Mouse (Mus musculus) gastrocnemius, adult 2 months (tissue): ENCODE measurements around the gene Bcl11b. TPM values are rescaled to one million over a fixed set of nuclear protein-coding genes. Genes with fewer than 3 reads are reported as not detected.

Source experiments
- DNase-seq: peaks from one replicate; pipeline ENCODE4 v3.0.0; 2022
- H3K27ac ChIP-seq: fragments of 200-600 bp; 2 replicates; pipeline ENCODE4 v1.8.1; 2022; ENCODE audit warnings: mild to moderate bottlenecking
- H3K4me3 ChIP-seq: fragments of 200-600 bp; 2 replicates; pipeline ENCODE4 v1.8.1; 2022; ENCODE audit warnings: mild to moderate bottlenecking, moderate library complexity
- CTCF ChIP-seq: fragments of 200-600 bp; IDR thresholded peaks from 2 replicates; pipeline ENCODE4 v1.8.1; 2022; ENCODE audit warnings: antibody characterized with exemption, mild to moderate bottlenecking, moderate library complexity
- intact Hi-C: fragments of 180-260 bp; cut with DNase I; formaldehyde crosslinking; loops from one replicate; pipeline ENCODE4 v1.15.1; 2025
- total RNA-seq, 2 experiments: library from RNA; stranded (reverse); gene quantifications; 2 replicates each; pipeline ENCODE4 v1.2.3; 2021

Bcl11b gene
- total RNA-seq, 2 experiments from 2014 or later = 0.11 TPM; not detected in 1

GRCm38 (mm10) chr12:107934831-107935437 lies 68.5 kb downstream of the Bcl11b start:
- H3K4me3 ChIP-seq = no peak overlapping the region
- no peak for TF ChIP-seq CTCF
- H3K27ac ChIP-seq = no peak overlapping the region
- intact Hi-C loops = no loop called here
- no peak for DNase-seq

GRCm38 (mm10) chr12:107932140-107932539 lies 71.3 kb downstream of the Bcl11b start:
- DNase-seq = no peak
- intact Hi-C loops = no loop called here
- H3K27ac ChIP-seq = no peak overlapping the region
- no peak overlapping the region for H3K4me3 ChIP-seq
- no peak for TF ChIP-seq CTCF

- intact Hi-C loops = no loop called here
- DNase-seq = no peak
- H3K4me3 ChIP-seq = no peak overlapping the region
Observed at GRCm38 (mm10) chr12:107931476-107931875, 71.9 kb downstream of the Bcl11b start.

DNA sequence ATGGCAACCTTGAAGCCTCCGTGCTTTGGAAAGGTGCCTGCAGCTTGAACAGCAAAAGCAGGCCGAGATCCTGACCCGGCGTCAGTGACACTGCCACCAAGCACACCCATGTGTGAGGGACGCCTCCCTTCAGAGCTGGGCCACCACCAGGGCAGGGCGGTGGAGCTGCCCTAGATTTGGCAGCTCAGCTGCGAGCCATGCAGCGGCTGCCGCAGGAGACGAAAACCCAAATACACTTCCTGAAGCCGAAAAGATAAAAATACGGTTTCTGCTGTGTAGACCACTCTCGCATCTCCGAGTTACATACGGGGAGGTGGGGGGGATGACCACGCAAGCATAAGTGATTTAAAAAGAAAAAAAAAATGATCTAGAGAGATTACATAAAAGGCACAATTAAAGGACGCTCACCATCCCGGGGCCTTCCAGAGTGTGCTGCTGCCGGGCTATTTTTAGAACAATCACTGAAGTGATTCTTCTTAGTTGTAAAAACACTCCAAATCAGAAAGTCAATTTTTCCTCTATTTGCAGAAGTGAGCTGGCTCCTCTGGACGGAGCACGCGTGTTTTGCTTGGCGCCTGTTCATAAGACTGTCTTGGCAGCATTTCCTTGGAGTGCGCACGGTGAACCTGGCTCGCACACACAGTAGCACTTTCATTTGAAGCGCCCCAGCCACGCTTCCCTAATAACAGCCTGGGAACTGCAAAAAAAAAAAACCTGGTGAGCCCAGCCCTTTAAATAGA lies 72.6 kb downstream of the Bcl11b start:
- Histone ChIP-seq H3K27ac (peak overlapping the region; percentile 35), H3K4me3 (peak overlapping the region; percentile 53)
- intact Hi-C loops = no loop called here
- no peak for TF ChIP-seq CTCF
- DNase-seq = peak; percentile 63

More at GRCm38 (mm10) chr12:107931476-107931875, 71.9 kb downstream of the Bcl11b start:
- H3K27ac ChIP-seq = no peak overlapping the region
- TF ChIP-seq CTCF = no peak

DNA sequence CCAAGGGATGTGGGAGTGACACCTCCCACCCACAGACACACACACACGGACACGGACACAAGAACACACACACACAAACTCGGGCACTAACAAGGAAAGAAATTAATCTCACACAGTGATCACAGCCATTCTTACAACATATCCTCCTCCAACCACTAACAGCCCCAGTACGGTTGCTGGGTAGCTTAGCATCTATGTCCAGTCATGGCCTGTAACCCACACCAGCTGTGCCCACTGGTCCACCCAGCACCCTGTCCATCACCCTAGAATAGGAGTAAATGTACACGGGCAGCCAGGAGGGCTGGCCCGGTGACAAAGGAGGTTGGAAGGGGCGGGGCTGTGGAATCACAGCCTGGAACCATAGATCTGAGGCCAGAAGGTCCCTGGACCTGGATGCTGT lies 74.5 kb downstream of the Bcl11b start:
- intact Hi-C loops = no loop called here
- TF ChIP-seq CTCF = no peak
- no peak for DNase-seq
- H3K4me3 ChIP-seq = no peak overlapping the region
- H3K27ac ChIP-seq = no peak overlapping the region

- DNase-seq = no peak
- Histone ChIP-seq H3K27ac (no peak overlapping the region), H3K4me3 (no peak overlapping the region)
- TF ChIP-seq CTCF = no peak
- intact Hi-C loops = no loop called here
Observed at GRCm38 (mm10) chr12:107928464-107928901, 74.9 kb downstream of the Bcl11b start.

DNA sequence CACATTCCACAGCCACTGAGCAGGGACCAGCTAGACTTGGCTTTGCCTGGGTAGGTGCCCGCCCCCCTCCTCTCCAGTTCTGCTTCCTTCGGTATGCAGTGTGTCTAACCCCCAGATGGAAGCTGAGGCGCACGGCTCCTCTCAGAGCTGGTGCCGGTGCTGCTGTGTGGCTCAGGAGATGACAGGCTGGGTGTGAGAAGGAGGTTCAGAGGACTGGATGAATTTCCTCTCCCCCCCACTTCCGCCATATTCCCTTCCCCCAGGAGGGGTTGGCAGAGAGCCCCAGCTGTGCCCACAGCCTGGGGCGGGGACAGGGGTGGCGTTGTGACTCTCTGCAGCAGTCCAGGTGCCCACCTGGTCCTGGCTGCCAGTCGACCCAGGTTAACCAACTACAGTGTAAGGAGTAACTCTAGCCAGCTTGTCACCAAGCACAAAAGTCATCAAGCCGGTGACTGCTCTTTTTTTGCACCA lies 75.4 kb downstream of the Bcl11b start:
- Histone ChIP-seq H3K27ac (no peak overlapping the region), H3K4me3 (no peak overlapping the region)
- no peak for DNase-seq
- TF ChIP-seq CTCF = no peak
- intact Hi-C loops = no loop called here

DNA sequence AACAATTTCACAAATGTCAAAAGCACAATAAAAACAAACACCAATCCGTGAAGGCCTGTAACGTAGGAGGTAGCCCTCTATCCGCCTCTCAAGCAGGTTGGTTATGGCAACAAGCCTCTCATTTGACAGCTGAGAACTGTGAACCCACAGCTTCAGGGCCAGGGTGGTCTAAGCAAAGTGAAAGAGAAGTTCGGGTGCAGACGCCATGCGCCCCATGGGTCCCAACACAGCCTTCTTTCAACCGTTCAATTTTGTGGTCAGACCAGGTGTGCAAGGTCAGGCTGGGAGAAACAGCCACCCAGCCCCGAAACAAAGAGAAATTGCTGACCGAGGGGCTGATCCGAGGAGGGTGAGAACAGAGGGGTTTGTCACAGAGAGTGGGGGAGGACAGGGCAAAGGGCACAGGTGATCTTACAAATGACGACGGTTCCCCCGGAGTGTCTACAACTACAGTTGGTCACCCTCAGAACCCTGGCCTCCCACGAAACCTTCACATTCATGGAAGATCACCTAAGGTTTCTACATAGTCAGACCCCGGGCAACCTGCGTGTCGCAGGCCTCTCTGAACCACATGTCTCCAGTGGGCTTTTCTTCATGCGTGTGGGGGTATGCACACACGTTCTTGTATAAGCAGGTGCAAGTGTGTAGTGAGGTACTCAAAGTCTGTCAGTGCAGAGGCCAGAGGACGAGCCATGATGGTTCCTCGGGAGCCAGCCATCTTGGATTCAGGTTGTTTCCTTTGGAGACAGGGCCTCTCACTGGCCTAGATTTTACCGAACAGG lies 77.1 kb downstream of the Bcl11b start:
- H3K27ac ChIP-seq = no peak overlapping the region
- no peak overlapping the region for H3K4me3 ChIP-seq
- no peak for TF ChIP-seq CTCF
- DNase-seq = no peak
- intact Hi-C loops = no loop called here

DNA sequence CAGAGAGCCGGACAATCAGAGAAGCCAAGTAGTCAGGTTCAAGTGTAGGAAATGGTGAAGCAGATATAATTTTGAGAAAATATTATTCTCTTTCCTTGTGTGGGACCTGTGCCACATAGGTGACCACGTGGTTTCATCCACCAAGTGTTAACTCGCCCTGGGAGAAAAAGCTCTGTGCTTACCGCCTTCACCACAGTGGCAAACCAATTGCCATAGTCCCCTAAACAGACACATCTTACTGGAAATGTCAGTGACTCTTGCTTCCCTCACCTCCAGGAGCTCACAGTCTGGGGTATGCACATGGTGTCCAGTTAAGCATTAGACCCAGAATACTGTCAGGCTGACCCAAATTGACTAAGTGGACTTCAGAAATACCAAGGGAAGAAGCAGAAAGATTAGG lies 78.7 kb downstream of the Bcl11b start:
- no peak for TF ChIP-seq CTCF
- intact Hi-C loops = no loop called here
- H3K27ac ChIP-seq = no peak overlapping the region
- no peak overlapping the region for H3K4me3 ChIP-seq
- DNase-seq = no peak

DNA sequence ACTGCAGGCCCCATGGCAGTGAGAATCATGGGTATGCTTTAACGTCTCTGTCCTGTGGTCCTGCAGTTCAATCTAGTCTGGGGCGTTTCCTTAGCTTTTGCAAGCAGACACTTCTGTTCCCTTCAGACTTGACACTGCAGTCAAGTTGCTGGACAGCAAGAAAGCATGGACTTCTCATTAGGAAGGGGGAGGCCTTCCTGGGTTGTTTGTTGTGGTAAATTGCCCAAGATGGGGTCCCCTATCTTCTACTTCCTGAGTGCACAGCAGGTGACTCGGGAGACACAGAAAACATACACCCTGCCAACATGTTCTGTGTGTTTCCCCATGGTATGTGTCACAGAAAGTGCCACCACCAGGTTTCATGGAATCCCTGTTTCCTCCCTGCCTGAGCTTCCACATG lies 79.4 kb downstream of the Bcl11b start:
- TF ChIP-seq CTCF = no peak
- Histone ChIP-seq H3K4me3 (no peak overlapping the region), H3K27ac (no peak overlapping the region)
- DNase-seq = no peak
- intact Hi-C loops = no loop called here

DNA sequence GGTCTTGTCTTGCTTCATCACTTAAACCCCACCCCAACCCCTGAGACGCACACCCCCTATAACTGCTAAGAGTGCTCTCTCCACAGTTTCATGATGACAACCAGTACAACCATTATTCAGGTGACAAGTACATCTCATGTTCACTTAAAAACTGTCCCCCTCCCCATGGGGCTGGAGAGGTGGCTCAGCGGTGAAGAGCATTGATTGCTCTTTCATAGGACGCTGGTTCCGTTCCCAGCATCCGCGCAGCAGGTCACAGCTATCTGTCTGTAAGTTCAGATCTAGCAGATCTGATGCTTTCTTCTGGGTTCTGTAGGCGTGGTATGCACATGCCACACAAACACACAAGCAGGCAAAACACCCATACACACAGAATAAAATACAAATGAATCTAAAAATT lies 81.2 kb downstream of the Bcl11b start:
- no peak overlapping the region for H3K4me3 ChIP-seq
- no peak for TF ChIP-seq CTCF
- intact Hi-C loops = no loop called here
- no peak for DNase-seq
- no peak overlapping the region for H3K27ac ChIP-seq

- TF ChIP-seq CTCF = no peak
- no peak overlapping the region for H3K27ac ChIP-seq
- no peak for DNase-seq
- intact Hi-C loops = no loop called here
- no peak overlapping the region for H3K4me3 ChIP-seq
Observed at GRCm38 (mm10) chr12:107921566-107921965, 81.8 kb downstream of the Bcl11b start.

DNA sequence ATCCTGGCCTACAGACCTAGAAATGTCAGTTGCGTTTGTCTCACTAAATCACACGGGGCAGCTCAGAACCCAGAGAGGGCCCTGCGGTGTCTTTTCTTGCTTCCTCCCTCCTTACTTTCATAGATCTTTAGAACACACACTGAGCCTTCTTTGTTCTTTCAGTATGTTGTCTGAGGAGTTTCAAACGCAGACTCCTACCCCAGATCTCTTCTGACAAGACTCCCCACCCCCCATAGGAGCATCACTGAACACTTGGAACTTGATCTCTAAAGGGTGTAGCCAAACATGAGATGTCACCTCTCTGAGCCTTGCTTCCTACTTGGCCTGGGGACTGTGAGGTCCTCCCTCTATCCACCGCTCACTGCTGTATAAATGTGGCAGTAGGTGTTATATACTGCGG lies 82.2 kb downstream of the Bcl11b start:
- peak; percentile 2 for DNase-seq
- Histone ChIP-seq H3K27ac (no peak overlapping the region), H3K4me3 (no peak overlapping the region)
- intact Hi-C loops = no loop called here
- no peak for TF ChIP-seq CTCF
